Mouse (Mus musculus): ENCODE measurements around the gene Cavin1.

The Cavin1 gene

DNA sequence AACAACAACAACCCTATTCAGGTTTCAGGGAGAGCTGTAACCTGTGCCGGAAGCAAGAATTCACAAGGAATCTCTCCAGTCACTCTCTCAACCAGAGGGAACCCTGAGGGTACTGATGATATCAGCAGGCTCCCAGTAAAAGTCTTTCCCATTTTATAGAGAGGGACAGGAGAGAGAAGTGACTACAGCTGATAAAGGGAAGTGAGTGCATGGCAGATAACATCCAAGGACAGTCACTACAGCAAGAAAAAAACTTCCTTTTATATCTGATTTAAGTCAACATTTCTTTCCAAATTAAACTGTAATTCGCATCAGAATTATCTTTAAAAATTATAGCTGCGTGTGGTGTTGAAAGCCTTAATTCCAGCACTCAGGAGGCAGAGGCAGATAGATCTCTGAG, 43.3 kb downstream of the Cavin1 start:
- Histone ChIP-seq H3K36me3 (ENCODE audit: insufficient read depth, low read length) (peaks cover 63% of the 10 kb centered on the region), H3K27me3 (ENCODE audit: insufficient read depth, low read length) (no peaks in the 10 kb centered on the region), H3K4me1 (replicated peaks; ENCODE audit: low read depth, low read length) (peaks cover 50% of the 10 kb centered on the region), H3K9me3 (ENCODE audit: low read length) (no peaks in the 10 kb centered on the region), H3K4me3 (replicated peaks; ENCODE audit: low read length) (no peak overlapping the region)
- TF ChIP-seq NANOG (IDR thresholded peaks at IDR 0.05; ENCODE audit: borderline replicate concordance, low read length) (no peak), CTCF (conservative IDR thresholded peaks at IDR 0.05; ENCODE audit: low read length) (no peak), POU5F1 (IDR thresholded peaks at IDR 0.05; ENCODE audit: borderline replicate concordance, low read length) (no peak)

DNA sequence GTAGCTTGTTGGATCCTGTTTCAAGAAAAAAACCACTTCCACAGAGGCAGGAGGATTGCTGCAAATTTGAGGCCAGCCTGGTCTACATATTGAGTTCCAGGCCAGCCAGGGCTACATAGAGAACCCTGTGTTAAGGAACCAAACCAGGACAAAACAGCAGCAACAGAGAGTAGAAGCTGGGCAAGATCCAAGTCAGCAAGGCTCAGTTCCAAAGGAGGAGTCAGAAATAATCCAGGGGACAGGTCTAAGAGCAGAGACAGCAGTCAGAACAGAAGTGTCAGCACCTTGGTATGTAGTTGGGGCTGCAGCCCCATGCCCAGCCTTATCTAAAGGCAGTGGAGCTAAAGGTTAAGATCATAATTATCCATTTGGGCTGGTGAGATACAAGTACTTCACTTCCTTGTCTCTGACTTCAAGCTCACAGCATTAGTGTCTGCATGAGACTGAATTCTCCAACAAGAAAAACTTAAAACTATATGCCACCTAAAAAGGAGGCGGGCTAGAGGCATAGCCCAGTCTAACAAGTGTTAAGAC, 46.2 kb downstream of the Cavin1 start:
- peaks cover 33% of the 10 kb centered on the region for H3K4me1 ChIP-seq (replicated peaks; ENCODE audit: low read depth, low read length)
- no peaks in the 10 kb centered on the region for H3K27me3 ChIP-seq (ENCODE audit: insufficient read depth, low read length)
- no peaks in the 10 kb centered on the region for H3K9me3 ChIP-seq (ENCODE audit: low read length)
- H3K36me3 ChIP-seq (ENCODE audit: insufficient read depth, low read length), result peaks cover 68% of the 10 kb centered on the region
- no peak for TF ChIP-seq NANOG (IDR thresholded peaks at IDR 0.05; ENCODE audit: borderline replicate concordance, low read length)
- no peak for TF ChIP-seq POU5F1 (IDR thresholded peaks at IDR 0.05; ENCODE audit: borderline replicate concordance, low read length)
- no peak for TF ChIP-seq CTCF (conservative IDR thresholded peaks at IDR 0.05; ENCODE audit: low read length)
- no peak overlapping the region for H3K4me3 ChIP-seq (replicated peaks; ENCODE audit: low read length)

DNA sequence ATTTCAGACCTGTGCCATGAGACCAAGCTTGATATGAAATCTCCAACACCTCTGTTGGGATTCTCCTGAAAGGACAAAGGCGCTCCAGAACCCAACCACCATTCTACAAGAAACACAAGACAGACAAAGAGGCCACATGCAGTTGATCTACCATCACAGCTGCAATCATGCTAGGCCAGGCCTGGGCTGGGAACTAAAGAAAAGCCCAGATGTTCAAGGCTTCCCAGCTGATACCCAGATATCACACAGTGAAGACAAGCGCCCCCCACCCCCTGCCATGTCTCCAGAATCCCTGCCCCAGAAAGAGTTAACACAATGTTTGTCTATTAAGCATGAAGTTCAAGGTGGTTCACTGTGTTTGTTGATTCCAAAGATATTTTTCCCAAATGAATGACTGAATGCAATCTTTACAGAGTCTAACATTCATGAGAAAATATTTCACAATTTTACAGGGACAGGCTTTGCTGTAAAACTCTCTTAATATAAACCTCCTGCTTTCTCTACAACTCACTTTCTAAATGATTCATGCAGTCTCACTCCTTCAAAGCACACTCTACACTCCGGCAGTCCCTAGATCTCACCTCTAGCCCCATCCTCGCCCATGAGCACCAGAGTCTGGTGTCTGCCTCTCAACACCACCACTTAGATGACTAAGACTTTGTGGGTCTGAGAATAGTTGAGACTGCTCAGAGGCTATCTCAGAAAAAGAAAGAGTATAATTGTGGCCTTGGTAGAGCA, 49.6 kb downstream of the Cavin1 start:
- Histone ChIP-seq H3K4me3 (replicated peaks; ENCODE audit: low read length) (no peak overlapping the region), H3K9me3 (ENCODE audit: low read length) (no peaks in the 10 kb centered on the region), H3K27me3 (ENCODE audit: insufficient read depth, low read length) (no peaks in the 10 kb centered on the region), H3K36me3 (ENCODE audit: insufficient read depth, low read length) (peaks cover 91% of the 10 kb centered on the region), H3K4me1 (replicated peaks; ENCODE audit: low read depth, low read length) (peaks cover 26% of the 10 kb centered on the region)
- TF ChIP-seq CTCF (conservative IDR thresholded peaks at IDR 0.05; ENCODE audit: low read length) (no peak), NANOG (IDR thresholded peaks at IDR 0.05; ENCODE audit: borderline replicate concordance, low read length) (no peak)

DNA sequence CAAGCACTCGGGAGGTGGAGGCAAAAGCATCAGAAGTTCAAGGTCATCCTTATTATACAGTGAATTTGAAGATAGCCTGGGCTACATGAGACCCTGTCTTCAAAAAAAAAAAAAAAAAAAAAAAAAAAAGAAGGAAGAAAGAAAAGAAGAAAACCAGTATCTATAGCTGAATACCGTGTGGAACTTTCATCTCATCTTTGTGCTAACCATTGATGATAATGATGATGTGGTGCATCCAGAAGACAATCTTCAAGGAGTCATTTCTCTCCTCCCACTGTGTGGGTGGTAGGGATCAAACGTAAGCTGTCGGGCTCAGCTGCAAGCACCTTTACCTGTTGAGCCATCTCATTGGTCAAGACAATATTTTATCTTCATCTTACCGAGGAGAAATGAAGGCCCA, 52.7 kb downstream of the Cavin1 start:
- no peak overlapping the region for H3K4me3 ChIP-seq (replicated peaks; ENCODE audit: low read length)
- TF ChIP-seq CTCF (conservative IDR thresholded peaks at IDR 0.05; ENCODE audit: low read length) (no peak), NANOG (IDR thresholded peaks at IDR 0.05; ENCODE audit: borderline replicate concordance, low read length) (no peak), POU5F1 (IDR thresholded peaks at IDR 0.05; ENCODE audit: borderline replicate concordance, low read length) (no peak)
- no peaks in the 10 kb centered on the region for H3K9me3 ChIP-seq (ENCODE audit: low read length)
- H3K36me3 ChIP-seq (ENCODE audit: insufficient read depth, low read length), result peaks cover 90% of the 10 kb centered on the region
- no peaks in the 10 kb centered on the region for H3K27me3 ChIP-seq (ENCODE audit: insufficient read depth, low read length)
- peaks cover 20% of the 10 kb centered on the region for H3K4me1 ChIP-seq (replicated peaks; ENCODE audit: low read depth, low read length)

DNA sequence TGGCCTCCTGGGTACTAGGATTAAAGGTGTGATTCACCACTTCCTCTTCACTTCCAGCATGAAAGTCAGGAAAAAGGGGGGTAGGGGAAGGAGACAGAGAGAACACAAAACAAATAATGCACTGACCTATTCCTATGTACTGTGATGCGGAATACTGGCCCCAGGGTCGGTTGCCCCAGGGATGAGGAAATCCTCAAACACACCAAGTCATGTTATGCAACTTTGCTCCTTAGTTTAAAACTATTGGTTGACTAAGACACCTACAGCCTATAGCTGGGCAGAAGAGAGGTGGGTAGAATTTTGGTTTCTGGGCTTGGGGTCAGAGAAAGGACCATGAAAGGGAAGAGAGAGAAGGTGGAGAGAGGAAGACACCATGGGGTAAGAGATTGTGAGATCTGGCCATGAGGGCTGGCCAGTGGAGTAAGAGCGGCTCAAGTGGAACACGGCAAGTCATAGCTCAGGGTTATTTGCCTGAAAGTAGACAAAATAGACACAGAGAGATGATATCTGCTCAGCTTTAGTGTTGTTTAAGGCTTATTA, 54.2 kb downstream of the Cavin1 start:
- Histone ChIP-seq H3K9me3 (ENCODE audit: low read length) (no peaks in the 10 kb centered on the region), H3K27me3 (ENCODE audit: insufficient read depth, low read length) (no peaks in the 10 kb centered on the region), H3K36me3 (ENCODE audit: insufficient read depth, low read length) (peaks cover 89% of the 10 kb centered on the region), H3K4me3 (replicated peaks; ENCODE audit: low read length) (no peak overlapping the region), H3K4me1 (replicated peaks; ENCODE audit: low read depth, low read length) (peaks cover 27% of the 10 kb centered on the region)
- TF ChIP-seq POU5F1 (IDR thresholded peaks at IDR 0.05; ENCODE audit: borderline replicate concordance, low read length) (no peak), CTCF (conservative IDR thresholded peaks at IDR 0.05; ENCODE audit: low read length) (no peak), NANOG (IDR thresholded peaks at IDR 0.05; ENCODE audit: borderline replicate concordance, low read length) (no peak)

DNA sequence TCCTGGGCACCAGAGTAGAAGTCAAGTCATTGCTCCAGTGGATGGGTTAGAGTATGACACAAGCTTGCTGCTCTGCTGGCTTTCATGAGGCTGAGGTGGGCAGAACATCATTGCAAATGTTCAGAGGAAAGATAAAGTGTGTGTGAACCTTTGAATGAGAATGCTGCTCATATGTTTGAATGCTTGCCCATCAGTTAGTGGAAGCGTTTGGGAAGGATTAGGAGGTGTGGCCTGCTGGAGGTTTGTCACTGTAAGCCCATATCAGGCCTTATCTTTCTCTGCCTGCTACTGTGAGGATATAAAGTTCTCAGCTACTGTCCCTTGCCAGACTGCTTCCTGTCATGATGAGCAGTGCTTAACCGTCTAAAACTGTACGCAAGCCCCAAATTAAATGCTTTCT, 55.6 kb downstream of the Cavin1 start:
- H3K4me3 ChIP-seq (replicated peaks; ENCODE audit: low read length), result no peak overlapping the region
- H3K9me3 ChIP-seq (ENCODE audit: low read length), result no peaks in the 10 kb centered on the region
- no peaks in the 10 kb centered on the region for H3K27me3 ChIP-seq (ENCODE audit: insufficient read depth, low read length)
- TF ChIP-seq NANOG (IDR thresholded peaks at IDR 0.05; ENCODE audit: borderline replicate concordance, low read length), result no peak
- no peak for TF ChIP-seq CTCF (conservative IDR thresholded peaks at IDR 0.05; ENCODE audit: low read length)
- TF ChIP-seq POU5F1 (IDR thresholded peaks at IDR 0.05; ENCODE audit: borderline replicate concordance, low read length), result no peak
- H3K4me1 ChIP-seq (replicated peaks; ENCODE audit: low read depth, low read length), result peaks cover 23% of the 10 kb centered on the region
- peaks cover 90% of the 10 kb centered on the region for H3K36me3 ChIP-seq (ENCODE audit: insufficient read depth, low read length)

DNA sequence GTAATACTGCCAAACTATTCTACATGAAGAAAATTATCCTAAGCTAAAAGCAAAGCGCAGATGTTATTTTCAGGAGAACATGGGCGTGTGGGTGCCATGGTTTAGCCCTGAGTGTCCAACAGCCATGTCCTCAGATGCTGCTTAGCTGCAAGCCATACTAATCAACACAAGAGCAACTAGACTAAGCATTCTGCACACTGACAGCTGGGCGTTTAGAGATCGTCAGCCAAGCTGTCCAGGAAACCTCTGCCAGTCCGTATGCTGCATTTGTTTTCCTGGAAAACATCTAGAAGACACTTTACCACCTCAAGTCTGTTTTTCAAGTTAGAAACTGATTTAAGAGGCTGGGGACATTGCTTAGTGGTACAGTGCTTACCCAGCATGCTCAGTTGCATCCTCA, 56.3 kb downstream of the Cavin1 start:
- Histone ChIP-seq H3K9me3 (ENCODE audit: low read length) (no peaks in the 10 kb centered on the region), H3K4me1 (replicated peaks; ENCODE audit: low read depth, low read length) (peaks cover 23% of the 10 kb centered on the region), H3K36me3 (ENCODE audit: insufficient read depth, low read length) (peaks cover 90% of the 10 kb centered on the region), H3K27me3 (ENCODE audit: insufficient read depth, low read length) (no peaks in the 10 kb centered on the region), H3K4me3 (replicated peaks; ENCODE audit: low read length) (no peak overlapping the region)
- TF ChIP-seq NANOG (IDR thresholded peaks at IDR 0.05; ENCODE audit: borderline replicate concordance, low read length) (no peak), CTCF (conservative IDR thresholded peaks at IDR 0.05; ENCODE audit: low read length) (no peak), POU5F1 (IDR thresholded peaks at IDR 0.05; ENCODE audit: borderline replicate concordance, low read length) (no peak)

DNA sequence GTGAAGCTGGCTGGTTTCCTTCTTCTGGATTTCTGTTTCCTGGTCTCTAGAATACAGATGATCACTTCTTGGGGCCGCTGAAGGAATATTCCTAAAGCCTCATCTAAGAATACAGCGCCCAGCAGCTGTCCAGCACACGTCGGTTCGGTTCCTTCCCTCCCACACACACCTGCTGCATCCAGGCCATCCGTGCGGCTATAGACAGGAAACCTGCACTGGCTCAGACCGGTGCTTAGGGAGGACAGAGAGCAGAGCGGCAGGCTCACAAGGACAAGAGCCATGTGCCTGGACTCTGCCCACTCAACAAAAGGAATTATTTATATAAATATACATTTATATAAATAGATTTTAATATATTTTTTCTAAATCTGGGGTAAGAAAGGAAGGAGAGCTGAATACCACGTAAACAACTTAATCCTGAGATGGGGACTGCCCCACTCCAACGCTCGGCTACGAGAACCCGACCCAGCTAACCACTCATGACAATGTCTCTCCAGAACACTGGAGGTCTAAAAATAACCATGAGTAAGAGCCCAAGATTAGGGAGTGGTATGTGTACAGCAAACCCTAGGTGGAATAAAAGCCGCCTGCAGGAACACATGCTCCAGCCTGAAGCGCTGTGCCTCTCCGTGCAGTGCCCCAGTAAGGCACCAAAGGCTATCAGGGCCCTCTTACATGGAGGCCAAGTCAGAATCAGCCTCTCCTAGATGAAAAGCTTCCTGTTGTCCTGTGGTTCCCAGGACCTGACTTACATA, 58.1 kb downstream of the Cavin1 start:
- H3K27me3 ChIP-seq (ENCODE audit: insufficient read depth, low read length), result no peaks in the 10 kb centered on the region
- no peak for TF ChIP-seq CTCF (conservative IDR thresholded peaks at IDR 0.05; ENCODE audit: low read length)
- no peak for TF ChIP-seq NANOG (IDR thresholded peaks at IDR 0.05; ENCODE audit: borderline replicate concordance, low read length)
- no peak for TF ChIP-seq POU5F1 (IDR thresholded peaks at IDR 0.05; ENCODE audit: borderline replicate concordance, low read length)
- peaks cover 89% of the 10 kb centered on the region for H3K36me3 ChIP-seq (ENCODE audit: insufficient read depth, low read length)
- peaks cover 18% of the 10 kb centered on the region for H3K4me1 ChIP-seq (replicated peaks; ENCODE audit: low read depth, low read length)
- H3K9me3 ChIP-seq (ENCODE audit: low read length), result no peaks in the 10 kb centered on the region
- no peak overlapping the region for H3K4me3 ChIP-seq (replicated peaks; ENCODE audit: low read length)

Data from E14TG2a.4 (cell line).